Mouse (Mus musculus) gastrocnemius, postnatal 4 days (tissue): Measurements from ENCODE around the gene Calm1. TPM values are rescaled to one million over a fixed set of nuclear protein-coding genes. Genes with fewer than 3 reads are reported as not detected.
"Not testable (repeated sequence)": the region's sequence is repeated elsewhere in the genome, so short reads cannot be mapped to it uniquely, and the experiment has no call there.

ENCODE experiments used
- DNase-seq, 2 experiments: peaks; one replicate each; pipeline ENCODE4 v3.0.0; 2021 to 2022; ENCODE audit warnings: low spot score in 2 of 2, mixed read lengths in 2 of 2
- long read RNA-seq, 2 experiments: library from polyadenylated mRNA; stranded (forward); transcript quantifications; one replicate each; pipeline ENCODE4 v2.0.0; 2021
- total RNA-seq, 2 experiments: library from RNA; stranded (reverse); gene quantifications; 2 replicates each; pipeline ENCODE4 v1.2.3; 2021

Gene Calm1
- 100 to 1,000 TPM; 311 to 332 TPM for total RNA-seq
- long read RNA-seq, experiment 1, full-length matches to known transcripts: 887 of 966 reads
- long read RNA-seq, experiment 1, partial matches to known transcripts: 6 of 966 reads
- long read RNA-seq, experiment 1, other reads (novel, unspliced or antisense): 73 of 966 reads
- long read RNA-seq, experiment 2, full-length matches to known transcripts: 778 of 846 reads
- long read RNA-seq, experiment 2, partial matches to known transcripts: 9 of 846 reads
- long read RNA-seq, experiment 2, other reads (novel, unspliced or antisense): 59 of 846 reads

DNA sequence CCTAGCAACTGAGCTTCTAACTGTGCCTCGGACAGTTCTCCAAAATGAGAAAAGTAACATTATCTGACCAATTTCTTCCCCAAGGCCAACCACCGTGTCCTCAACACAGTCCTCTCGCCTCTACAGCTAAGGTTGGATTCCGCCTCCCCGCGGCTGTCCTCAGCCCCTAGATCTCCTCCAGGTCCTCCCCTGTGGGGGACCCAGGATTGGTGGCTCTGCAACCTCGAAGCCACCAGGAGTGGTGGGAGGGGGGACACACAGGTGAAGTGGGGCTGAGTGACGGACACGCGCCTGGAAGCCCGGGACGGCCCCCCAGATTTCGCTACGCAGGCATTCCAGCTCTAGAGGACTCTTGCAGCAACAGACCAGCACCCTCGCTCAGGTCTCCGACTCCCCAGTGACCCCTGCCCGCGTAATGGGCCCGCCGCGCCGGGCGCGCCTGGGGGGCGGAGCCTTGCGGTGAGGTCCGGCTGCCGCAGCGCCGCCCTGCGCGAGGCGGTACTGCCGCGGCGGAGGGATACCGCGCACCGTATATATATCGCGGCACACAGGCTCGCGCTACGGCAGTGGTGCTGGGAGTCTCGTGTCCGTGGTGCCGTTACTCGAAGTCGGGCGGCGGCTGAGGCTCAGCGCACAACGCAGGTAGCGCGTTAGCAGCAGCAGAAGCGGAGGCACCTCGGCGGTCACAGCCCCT, at the start of gene Calm1:
Calm1 (plus strand) TSS at position 469 of the 694 bp plus-strand sequence.
- peak; percentile 91 to 95 for DNase-seq

DNA sequence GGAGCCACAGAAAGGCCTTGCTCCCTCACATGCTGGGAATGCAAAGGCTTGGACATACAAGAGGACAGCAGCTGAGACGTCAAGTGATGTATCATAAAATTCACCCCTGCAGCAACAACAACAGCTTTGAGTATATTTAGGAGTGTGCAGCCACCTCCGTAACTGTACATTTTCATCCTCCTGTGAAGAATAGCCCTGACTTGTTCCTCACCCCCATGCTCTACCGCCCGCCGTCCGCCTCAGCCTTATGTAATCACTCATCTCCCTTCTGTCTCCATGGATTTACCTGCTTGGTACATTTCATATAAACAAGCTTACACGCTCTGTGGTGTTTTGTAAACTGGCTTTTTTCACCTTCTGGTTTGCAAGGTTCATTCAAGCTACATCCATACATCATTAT, 46.8 kb upstream of the Calm1 start:
- DNase-seq: no peak

DNA sequence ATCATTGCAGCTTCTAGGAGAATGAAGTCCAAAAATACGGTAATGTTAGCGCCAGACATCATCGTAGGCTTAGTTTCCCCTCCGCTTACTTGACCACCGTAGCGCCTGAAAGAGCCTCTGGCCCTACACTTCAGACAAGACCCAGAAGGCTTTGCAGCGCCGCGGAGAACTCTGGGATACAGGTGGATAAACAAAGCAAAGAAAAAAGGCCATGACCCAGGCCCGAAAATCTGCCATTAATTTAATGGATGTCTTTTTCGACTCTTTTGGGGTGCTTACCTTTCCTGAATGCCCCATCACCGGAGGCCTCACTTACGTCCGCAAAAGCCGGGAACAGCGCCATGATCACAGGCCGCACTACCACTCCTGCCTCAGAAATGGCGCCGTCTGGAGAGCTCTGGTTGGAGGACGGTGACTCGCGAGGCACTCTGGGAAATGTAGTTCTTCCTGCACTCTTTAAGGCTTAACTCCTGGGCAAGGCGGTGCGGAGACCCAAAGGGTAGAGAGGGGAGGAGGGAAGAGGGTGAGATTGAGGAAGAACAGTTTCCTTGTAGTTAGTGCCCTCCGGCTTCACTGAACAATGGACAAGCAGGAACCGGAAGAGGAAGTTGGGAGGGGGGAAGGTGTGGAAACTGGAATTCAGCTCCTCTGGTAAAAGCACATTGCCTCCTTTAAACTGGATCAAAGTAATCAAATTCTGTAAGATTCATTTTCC, 39.8 kb upstream of the Calm1 start, which contains the start of gene Nrde2:
Nrde2 (minus strand) TSS at position 393 of the 715 bp plus-strand sequence.
- peak; percentile 72 to 88 for DNase-seq

DNA sequence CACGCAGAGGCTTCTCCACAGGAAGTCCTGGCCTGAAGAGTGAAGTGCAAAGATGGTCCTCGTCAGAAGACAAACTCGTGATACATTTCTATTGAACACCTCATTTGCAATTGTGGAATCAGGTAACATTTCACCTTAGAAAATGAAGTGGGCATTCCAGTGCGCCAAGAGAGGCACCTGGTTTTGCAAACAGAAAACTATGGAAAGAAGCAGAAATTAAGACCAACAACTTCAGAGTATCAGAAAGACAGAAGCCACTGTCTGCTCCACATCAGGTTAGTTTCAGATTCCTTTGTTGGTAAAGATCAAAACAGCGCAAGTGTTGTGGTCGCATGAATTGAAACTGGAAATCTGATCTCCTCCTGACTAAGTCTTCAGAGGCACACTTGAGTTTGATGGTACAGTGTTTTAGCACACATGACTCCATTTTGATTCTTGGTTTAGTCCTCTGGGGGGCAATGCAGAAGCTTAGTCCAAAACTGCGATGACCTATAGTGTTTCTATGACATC, 34.2 kb upstream of the Calm1 start:
- DNase-seq: no peak

DNA sequence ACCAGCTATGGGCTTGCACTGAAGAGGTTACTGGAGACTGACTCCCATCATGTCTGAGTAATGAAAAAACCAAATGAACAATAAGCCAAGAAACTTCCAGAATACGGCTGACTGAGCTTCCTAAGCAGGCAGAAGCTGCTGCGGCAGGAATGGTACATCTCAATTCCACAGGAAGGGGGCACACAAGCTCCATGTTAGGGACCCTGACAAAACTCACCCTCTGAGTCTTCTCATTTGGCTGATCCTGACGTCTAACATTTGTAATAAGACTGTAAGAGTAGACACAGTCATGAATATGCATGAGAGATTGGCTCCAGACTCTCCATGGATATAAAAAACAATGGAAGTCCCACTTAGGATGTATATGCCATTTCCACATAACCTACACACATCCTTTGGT, 33.1 kb upstream of the Calm1 start:
- no peak for DNase-seq

DNA sequence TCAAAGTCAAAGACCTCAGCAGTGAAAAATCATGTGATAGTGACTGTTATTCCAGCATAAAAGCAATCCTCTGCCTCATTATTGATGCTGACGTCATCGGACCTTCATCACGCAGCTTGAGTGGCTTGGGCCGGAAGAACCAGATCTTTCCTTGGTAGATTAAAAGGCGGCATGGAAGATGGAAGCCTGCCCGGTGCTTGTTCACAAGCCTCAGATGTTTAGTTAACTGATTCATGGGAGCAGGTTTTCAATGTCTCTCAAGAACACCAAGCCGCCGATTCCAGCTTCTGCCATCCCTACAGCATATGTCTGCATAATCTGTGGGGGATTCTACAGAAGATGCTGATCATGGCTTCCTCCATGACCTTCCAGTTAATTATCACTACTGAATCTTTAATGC, 32.3 kb upstream of the Calm1 start:
- no peak for DNase-seq

DNA sequence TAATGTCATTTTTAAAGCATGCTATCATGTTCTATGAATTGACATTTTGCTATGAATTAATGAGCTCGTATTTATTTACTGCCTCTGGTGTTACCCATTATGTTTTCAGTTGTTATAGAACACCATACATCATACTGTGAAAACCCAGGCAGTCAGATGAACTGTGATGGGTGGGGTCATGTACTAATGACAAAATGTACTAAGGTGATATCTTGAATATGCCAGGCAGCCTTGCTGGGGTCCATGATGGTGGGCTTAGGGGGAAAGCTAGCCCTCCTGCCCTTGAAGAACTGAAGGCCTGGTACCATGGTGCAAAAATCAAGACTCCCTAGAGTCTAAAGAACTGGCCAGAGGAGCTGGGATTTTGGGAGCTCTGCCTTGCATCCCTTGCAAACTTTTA, 31.7 kb upstream of the Calm1 start:
- no peak for DNase-seq

DNA sequence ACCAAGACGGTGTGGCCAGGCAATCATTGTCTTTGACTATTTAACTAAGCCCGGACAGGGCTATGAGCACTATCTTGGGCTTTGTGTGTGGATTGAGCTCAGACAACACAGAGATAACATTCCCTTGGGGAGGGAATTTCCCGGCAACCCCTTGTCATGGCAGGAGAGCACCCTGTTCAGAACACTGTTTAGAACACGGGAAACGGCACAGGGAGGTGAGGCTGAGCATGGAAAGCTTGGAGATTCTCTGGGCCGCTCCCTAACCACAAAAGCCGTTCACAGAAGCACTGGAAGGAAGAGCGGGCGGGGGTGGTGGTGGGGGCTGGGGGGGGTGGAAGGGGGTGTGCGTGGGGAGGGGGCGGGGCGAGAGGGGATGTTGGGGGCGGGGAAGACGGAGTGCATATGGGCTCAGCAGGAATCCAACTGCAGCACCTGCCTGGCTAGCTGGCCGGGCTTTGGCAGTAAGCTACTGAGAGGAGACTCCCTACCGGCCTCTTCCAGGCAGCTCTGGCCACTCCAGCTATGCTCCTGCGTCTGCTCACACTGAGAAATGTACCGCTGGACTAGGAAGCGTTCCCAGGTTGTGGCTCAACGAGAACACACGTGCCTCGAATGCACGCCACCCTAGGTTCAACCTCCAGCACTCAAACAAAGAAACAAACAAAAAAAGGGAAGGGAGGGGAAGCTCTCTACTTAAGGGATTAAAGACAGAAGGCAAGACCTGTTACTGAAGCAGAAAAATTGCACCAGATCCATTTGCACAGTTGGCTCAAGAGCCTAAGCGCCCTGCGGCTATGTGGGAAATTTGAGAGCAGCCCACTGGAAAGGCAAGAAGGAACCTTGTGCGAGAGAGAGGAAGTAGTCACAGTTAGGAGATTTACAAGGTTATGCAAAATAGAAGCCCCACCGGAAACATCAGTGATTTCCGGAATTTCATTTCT, 31.0 kb upstream of the Calm1 start:
- peak in 1 of 2 experiments; percentile 22 for DNase-seq

DNA sequence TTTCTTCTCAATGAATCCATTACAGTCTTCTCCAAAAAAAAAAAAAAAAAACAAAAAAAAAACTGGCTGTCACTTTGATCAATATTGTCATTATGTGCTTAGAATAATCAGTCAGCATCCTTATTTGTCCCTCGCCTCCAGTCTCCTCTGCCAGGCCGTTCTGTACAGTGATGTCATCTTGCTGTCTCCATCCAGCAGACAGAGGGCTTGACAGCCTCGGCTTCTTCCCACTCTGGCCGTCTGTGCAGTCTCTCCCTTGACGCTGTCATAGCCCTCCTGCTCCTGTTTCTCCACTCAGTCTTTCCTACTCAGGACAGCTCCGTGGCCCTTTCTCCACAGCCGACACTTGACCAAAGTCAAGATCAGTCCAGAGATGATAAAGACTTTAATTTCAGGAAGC, 26.8 kb upstream of the Calm1 start:
- DNase-seq: no peak

DNA sequence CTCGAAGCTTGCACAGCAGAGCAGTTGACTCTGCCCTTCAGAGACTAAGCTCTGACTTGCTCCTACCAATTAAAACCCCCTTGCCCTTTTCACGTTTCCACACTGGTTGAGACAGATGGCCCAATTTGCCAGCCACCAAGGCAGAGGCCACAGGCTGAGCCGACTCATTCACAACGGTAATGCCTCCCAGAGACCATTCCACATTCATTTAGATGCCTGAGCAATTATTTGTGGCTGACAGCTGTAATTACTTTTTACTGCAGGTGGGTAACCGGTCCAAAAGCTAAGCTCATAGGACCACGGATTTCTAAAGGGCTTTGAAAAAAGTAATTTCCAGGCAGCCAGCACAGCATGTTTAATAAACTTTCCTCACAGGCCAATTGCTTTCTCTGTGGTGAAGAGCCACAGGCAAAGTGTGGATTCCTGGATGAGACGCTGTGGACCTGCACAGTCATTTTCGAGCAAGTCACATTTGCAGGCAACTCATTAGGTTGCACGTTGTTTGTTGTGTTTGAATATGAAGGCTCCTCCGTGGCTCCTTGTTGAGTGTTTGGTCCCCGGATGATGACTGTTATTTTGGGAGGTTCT, 22.7 kb upstream of the Calm1 start:
- no peak for DNase-seq

DNA sequence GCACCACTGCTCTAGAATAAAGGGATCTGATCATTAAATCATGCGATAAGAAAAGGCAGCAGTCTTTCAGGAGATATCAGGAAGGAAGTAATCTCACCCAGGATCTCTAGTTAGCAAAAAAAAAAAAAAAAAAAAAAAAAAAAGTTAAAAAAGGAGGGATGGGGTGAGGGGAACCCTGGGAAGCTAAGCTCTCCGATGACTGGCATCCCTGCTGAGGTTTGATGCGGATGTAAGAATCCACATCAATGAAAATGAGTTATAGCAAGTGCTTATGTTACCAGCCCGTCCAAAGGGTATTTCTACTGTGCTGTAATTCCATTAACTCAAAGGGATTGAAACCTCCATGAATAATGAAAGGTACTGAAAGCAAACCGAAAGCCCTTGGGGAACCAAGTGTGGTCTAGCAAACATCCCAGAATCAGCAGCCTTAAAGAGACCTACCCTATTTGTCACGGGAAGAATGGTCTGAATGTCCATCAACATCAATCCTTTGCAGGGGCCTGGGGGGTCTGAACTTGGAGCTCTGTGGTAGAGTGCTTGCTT, 20.3 kb upstream of the Calm1 start:
- no peak for DNase-seq

DNA sequence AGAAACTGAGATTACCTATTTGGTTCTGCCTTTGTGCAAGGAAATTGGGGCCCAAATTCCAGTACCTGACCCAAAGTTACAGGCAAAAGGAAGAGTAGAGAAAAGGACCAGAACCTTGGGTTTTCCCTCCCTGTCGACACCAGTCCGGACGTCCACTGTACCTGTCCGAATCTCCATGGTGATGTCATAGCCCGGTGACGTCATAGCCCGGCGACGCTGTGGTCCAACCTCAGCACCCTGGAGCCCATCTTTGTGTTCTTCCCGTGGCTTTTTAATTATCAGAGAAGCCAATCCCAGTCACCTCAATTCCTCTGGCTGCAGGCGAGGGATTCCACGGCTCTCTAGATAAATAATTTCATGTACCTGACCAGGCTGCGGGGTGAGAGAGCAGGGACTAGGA, 18.4 kb upstream of the Calm1 start:
- no peak for DNase-seq

DNA sequence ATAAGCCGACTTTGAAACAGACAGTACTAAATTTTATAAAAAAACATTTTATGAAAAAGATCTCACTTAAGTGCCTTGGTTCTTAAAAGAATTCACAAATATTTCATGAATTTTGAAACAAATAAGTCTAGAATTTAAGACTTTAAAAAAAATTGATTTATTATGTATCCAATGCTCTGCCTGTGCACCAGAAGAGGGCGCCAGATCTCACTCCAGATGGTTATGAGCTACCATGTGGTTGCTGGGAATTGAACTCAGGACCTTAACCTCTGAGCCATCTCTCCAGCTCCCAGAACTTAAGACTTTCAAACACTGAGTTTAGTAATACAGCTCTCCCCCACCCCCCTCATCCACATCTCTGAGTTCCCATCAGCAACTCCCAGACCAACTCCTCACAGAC, 16.6 kb upstream of the Calm1 start:
- no peak for DNase-seq

DNA sequence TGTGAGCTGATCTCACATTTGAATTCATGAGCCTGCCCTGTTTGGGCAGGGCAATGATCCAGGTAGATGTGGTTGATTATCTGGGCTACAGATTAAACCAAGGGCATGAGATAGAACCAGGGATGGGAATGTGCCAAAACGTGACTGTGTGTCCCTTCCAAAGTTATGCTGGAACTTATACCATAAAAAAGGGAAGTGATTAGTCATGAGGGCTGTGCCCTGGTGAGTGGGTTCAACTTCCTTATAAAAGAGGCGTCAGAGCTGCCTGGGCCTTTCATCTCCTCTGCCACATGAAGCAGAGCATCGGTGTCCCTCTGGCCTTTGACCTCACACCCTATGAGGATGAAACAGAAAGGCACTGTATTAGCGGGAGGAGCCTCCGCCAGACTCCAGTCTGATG, 15.3 kb upstream of the Calm1 start:
- no peak for DNase-seq

DNA sequence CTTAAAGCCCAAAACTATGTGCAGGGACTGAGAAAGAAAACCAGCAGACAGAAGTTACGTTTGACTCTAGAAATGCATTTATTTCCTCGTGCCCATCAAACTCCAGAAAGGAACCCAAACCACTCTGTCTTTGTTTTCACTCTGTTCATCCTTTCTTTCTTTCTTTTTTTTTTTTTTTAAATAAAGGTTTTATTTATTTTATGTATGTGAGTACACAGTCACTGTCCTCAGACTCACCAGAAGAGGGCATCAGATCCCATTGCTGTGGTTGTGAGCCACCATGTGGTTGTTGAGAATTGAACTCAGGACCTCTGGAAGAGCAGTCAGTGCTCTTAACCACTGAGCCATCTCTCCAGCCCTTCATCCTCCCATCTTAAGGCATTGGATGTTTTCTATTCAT, 14.3 kb upstream of the Calm1 start:
- not testable (repeated sequence) for DNase-seq

DNA sequence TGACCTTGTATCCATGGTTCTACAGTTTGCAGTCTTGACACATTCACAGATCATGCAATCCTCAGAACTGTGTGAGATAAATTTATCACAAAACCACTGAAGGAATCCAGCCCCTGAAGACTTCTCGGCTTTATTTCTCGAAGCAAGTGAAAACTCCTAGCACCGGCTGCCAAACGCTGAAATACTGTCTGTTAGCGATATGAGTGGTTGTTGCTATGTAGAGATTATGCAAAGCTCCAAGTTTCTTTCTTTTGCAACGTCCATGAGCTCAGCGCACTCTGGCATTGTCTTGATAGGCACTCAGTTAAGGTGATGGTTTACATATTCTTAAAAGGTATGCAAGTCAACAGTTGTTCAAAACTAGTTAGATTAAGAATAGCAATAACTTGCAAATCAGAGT, 13.3 kb upstream of the Calm1 start:
- no peak for DNase-seq

DNA sequence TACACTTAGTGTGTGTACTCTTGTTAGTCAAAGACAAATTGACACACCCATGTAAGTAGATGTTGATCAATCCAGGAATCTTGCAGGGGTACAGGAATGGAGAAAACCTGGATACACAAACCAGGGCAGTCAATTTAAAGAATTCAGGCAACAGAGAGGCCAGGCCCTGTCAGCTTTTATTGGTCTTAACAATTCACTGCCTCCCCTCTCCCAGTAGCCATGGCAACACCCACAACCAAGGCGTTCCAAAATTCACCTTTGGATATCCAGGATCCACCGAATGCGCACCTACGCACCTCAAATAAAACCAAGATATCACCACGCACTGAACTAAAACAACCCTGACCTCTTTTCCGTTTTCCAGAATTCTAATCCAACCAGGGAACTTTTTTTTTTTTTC, 12.9 kb upstream of the Calm1 start:
- no peak for DNase-seq

DNA sequence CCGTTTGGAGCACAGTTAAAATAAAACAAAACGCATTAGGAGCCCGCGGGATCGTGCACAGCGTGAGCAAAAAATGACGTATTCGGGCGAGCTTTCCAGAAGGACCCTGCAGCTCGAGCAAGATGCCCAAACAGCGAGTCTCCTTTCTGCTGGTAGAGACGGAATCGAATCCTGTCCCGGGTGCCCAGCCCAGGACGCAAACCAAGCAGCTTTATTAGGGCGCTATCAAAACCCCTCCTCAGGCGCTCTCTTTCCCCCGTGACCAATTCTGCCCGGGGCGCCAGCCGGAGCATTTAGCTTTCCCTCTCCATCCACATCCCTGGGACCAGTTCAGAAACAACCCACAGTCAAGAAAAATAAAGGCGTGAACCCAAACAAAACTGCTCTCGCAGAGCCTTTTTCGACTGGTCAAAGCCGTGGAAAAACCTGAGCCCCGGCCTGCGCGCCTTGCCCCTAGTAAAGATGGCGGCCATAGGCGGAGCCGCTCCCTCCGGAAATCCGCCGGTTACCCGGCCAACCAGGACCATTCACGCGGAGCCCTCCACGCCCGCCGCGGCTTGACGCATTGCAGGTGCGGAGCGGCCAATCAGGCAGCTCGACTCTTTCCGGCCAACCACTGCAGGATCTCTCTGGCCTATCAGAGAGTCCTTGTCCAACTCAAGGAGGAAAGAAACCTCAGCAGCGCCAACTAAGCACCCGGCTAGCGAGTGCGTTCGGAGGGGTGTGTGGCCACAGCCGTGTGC, 12.1 kb upstream of the Calm1 start:
- peak; percentile 96 to 98 for DNase-seq

DNA sequence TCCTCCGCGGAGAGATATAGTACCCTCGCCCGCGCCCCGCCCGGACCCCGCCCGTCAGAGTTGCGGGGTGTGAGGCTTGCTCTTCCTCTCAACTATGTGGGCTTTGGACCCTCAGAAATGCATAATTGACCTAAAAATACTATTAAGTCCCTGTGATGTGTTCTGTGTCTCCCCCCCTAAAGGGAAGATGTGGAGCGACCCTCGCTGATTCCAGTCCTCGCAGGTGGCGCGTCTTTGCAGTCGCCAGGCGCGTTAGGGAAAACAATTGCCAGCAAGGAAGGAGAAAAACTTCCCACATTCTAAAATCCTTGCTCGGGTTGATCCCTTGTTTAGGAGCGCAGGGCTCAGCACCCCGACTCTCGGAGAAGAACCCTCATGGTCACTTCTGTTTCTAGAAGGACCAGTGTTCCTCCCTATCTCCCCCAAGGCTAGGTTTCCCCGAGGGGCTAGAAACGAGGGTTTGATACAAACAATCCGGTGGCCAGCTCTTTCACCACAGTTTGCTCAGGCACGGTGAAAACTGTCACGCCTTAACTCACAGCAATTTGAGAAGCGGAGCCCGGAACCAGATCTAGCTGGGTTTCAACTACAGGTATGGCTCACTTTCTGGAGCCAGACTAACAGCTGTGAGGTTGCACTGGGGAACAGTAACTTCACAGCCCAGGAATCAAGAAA, 11.3 kb upstream of the Calm1 start:
- DNase-seq: no peak
